Mouse (Mus musculus) lung, postnatal 0 days (tissue): ENCODE data around the gene Cgnl1.
A peak's percentile ranks its signal among the peaks of the same experiment; 100 is the strongest.

ENCODE experiments used
- CTCF ChIP-seq: IDR thresholded peaks from 2 replicates; pipeline ENCODE4 v1.5.1; 2016; ENCODE audit warnings: antibody characterized with exemption, mild to moderate bottlenecking
- EP300 ChIP-seq: IDR thresholded peaks from 2 replicates; pipeline ENCODE4 v1.6.1; 2016; ENCODE audit warnings: antibody characterized with exemption, mild to moderate bottlenecking, control low read depth

- TF ChIP-seq CTCF (no peak), EP300 (peak; percentile 98)
Observed at GRCm38 (mm10) chr9:71667616-71668015, 103.8 kb downstream of the Cgnl1 start.
